Mouse (Mus musculus) liver, postnatal 0 days (tissue): ENCODE measurements at regions not wholly inside any gene's neighbourhood (a gene's known extent, or its start where the extent isn't known, plus 50 kb on each side); places are given as distances from the start of the nearest gene placed in this dataset.

ENCODE experiments used
- ATAC-seq: fragments of 200-750 bp; cut with Nextera tagmentation; 2 replicates; pipeline ENCODE4 v1.8.0; 2017; ENCODE audit warnings: mild to moderate bottlenecking, moderate library complexity
- DNase-seq: peaks from one replicate; pipeline ENCODE4 v3.0.0-alpha.2; 2016
- H3K27ac ChIP-seq: fragments of 300-500 bp; sonication (generic); 2 replicates; pipeline ENCODE4 v1.5.1; 2014; ENCODE audit warnings: antibody characterized with exemption, moderate library complexity, mild to moderate bottlenecking, low read depth
- H3K27me3 ChIP-seq: fragments of 300-500 bp; sonication (generic); 2 replicates; pipeline ENCODE4 v1.6.1; 2014; ENCODE audit warnings: low read length, control low read depth, mixed read lengths; ENCODE audit not compliant: insufficient read depth
- H3K36me3 ChIP-seq: fragments of 300-500 bp; sonication (generic); replicated peaks from 2 replicates; pipeline ENCODE4 v1.6.1; 2014; ENCODE audit warnings: mild to moderate bottlenecking, control low read depth, low read length, moderate library complexity, mixed read lengths; ENCODE audit not compliant: insufficient read depth
- H3K4me1 ChIP-seq: fragments of 300-500 bp; sonication (generic); 2 replicates; pipeline ENCODE4 v1.6.1; 2014; ENCODE audit warnings: antibody characterized with exemption, mild to moderate bottlenecking, control low read depth; ENCODE audit not compliant: insufficient read depth
- H3K4me2 ChIP-seq: fragments of 300-500 bp; sonication (generic); 2 replicates; pipeline ENCODE4 v1.6.1; 2014; ENCODE audit warnings: low read depth, mild to moderate bottlenecking, low read length, moderate library complexity, mixed read lengths
- H3K4me3 ChIP-seq: fragments of 300-500 bp; sonication (generic); 2 replicates; pipeline ENCODE4 v1.5.1; 2014; ENCODE audit warnings: low read depth, low read length
- H3K9ac ChIP-seq: fragments of 300-500 bp; sonication (generic); replicated peaks from 2 replicates; pipeline ENCODE4 v1.6.1; 2014; ENCODE audit warnings: mild to moderate bottlenecking, moderate library complexity
- H3K9me3 ChIP-seq: fragments of 300-500 bp; sonication (generic); 2 replicates; pipeline ENCODE4 v1.6.1; 2016; ENCODE audit warnings: mild to moderate bottlenecking, control low read depth, low read length, mixed read lengths
- CTCF ChIP-seq: sonication (generic); IDR thresholded peaks from 2 replicates; pipeline ENCODE4 v1.5.1; 2016; ENCODE audit warnings: antibody characterized with exemption, low read depth
- EP300 ChIP-seq: IDR thresholded peaks from 2 replicates; pipeline ENCODE4 v1.6.1; 2016; ENCODE audit warnings: antibody characterized with exemption, low read depth, mild to moderate bottlenecking
- WGBS: fragments of 180-500 bp; shearing (Covaris S2); extraction: QIAGEN DNeasy Blood & Tissue Kit; methylation state at CpG from one replicate; pipeline ENCODE4 v1.1.7; 2014; ENCODE audit not compliant: insufficient replicate concordance; 5-methylcytosine and 5-hydroxymethylcytosine counted together

DNA sequence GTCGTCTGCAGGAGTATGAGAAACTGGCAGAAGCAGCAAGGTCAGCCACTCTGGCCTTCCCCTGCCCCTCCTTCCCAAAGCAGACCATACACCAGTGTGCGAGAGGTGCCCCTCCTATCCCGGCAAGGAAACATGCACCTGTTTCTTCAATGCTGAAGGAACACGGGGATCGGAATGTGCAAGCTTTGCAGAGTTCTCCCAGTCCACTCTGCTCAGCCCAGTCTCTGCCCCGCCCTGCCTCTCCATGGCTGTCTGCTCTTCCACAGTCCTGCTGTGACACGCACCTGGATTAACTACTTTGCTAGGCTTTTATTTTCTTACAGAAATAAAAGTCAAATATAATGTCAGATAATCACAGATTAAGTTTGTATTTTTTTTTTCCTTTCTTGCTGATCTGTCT lies 136.7 kb downstream of the Trim29 start:
- no peak for ATAC-seq
- no peak overlapping the region for H3K4me2 ChIP-seq
- H3K4me1 ChIP-seq = no peaks in the 10 kb centered on the region
- H3K27ac ChIP-seq = no peak overlapping the region
- H3K27me3 ChIP-seq = peaks cover 2% of the 10 kb centered on the region; the same call in 1 of the 2 replicates
- H3K36me3 ChIP-seq = no peaks in the 10 kb centered on the region
- H3K9ac ChIP-seq = no peak overlapping the region
- TF ChIP-seq EP300 (no peak), CTCF (no peak)
- H3K9me3 ChIP-seq = no peaks in the 10 kb centered on the region
- WGBS = 70% methylated on average over 7 of the region's 7 CpGs
- H3K4me3 ChIP-seq = no peak overlapping the region
- DNase-seq = no peak

DNA sequence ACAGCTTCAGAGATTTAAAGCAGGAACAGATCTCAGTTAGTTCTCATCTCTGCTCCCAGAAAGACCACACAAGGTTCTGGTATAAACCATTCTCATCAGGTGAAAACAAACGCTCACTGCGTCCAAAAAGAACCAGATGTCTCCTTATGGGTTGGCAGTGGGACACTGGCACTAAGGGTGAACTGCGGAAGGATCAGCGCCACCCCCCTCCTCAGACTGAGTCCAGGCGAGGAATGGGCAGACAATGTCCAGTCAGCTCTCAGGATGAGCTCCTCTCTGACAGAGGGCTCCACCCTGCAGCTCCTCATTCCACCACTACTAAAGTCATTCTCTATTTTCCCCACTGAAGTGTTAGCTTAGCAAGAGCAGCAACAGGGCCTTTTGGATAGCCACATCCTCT lies 138.3 kb downstream of the Trim29 start:
- Histone ChIP-seq H3K36me3 (no peaks in the 10 kb centered on the region), H3K27me3 (peaks cover 3% of the 10 kb centered on the region; the same call in 1 of the 2 replicates), H3K4me3 (no peak overlapping the region), H3K4me1 (no peaks in the 10 kb centered on the region), H3K9ac (no peak overlapping the region), H3K4me2 (no peak overlapping the region), H3K27ac (no peak overlapping the region), H3K9me3 (no peaks in the 10 kb centered on the region)
- TF ChIP-seq EP300 (no peak), CTCF (no peak)
- WGBS = 78% methylated on average over 5 of the region's 5 CpGs
- no peak for DNase-seq
- no peak for ATAC-seq

DNA sequence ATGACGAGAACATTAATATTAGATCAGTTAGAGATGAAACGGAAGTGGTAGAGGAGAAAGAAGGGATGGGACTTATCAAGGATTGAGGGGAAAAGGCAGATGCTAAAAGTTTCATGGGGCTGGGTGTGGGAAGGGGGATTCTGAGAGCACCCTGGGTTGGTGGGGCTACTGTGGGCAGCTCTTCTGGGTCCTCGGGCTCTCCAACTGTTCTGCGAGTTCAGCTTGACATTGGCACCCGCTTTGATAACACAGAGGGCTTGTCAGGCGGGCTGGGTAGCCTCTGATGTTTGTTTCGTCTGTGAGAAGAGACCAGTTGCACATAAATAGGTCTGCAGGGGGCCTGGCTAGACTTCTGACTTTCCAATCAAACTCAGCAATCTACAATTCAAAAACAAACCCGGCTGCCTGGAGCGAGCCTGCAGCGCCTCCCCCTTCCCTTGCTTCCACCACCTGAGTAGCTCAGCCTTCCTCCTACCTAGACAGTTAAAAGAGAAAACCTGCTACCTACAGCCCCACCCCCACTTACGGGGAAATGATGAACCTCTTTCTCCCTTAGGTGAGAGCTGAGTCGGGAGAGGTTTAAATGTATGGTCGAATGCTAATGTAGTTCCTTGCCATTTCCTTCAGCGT lies 143.4 kb downstream of the Trim29 start:
- Histone ChIP-seq H3K27me3 (peaks cover 6% of the 10 kb centered on the region; the same call in 1 of the 2 replicates), H3K27ac (no peak overlapping the region), H3K9ac (no peak overlapping the region), H3K9me3 (no peaks in the 10 kb centered on the region), H3K36me3 (no peaks in the 10 kb centered on the region), H3K4me1 (no peaks in the 10 kb centered on the region), H3K4me2 (0 out of 2 replicates have a peak overlapping the region, but pooled peaks have one; percentile 19), H3K4me3 (no peak overlapping the region)
- TF ChIP-seq CTCF (no peak), EP300 (no peak)
- DNase-seq (no peak), ATAC-seq (no peak)
- WGBS = 7% methylated on average over 14 of the region's 14 CpGs

DNA sequence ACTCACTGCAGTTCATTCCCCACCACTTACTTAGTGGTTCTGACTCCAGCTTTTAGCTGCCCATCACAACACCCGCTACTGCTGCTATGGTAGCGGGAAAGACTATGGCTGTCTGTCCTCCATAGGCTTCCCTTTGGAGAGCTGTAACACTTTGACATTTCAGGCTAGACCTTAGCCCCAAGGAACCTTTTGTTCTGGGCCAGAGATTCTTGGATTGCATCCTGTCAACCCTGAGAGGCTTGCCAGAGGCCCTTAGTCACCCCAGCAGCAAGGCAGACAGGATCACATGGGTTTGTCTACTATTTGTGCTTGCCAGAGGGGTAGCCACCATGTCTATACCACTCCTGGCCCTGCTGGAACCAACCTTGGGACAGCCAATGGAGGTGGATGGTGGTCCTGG lies 147.1 kb downstream of the Trim29 start:
- H3K4me1 ChIP-seq = no peaks in the 10 kb centered on the region
- H3K36me3 ChIP-seq = no peaks in the 10 kb centered on the region
- H3K4me2 ChIP-seq = no peak overlapping the region
- no peak overlapping the region for H3K27ac ChIP-seq
- ATAC-seq (no peak), DNase-seq (no peak)
- no peak for TF ChIP-seq EP300
- WGBS = 83% methylated on average over 2 of the region's 2 CpGs
- no peaks in the 10 kb centered on the region for H3K9me3 ChIP-seq
- 0 out of 2 replicates have a peak, but pooled peaks cover 3% of the 10 kb centered on the region for H3K27me3 ChIP-seq
- no peak overlapping the region for H3K9ac ChIP-seq
- H3K4me3 ChIP-seq = no peak overlapping the region

DNA sequence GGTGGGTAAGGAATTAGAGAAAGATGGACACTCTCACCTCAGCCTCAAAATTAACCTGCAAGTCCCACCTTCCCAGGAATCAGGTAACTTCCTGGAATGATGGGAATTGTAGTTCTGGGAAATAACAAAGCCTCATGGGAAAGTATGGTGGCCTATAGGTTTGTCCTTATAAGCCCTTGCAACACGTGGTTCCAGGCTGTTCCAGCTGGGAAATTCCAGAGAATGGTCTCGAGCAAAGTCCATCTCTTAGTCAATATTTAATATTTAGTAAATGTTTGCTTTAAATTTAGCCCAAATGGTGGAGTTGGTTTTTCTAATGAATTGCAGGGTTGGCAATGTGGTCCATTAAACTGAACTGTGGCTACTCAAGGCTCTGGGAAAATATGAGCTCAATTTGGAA lies 150.5 kb downstream of the Trim29 start:
- DNase-seq (no peak), ATAC-seq (peak; percentile 76)
- Histone ChIP-seq H3K4me3 (no peak overlapping the region), H3K4me2 (no peak overlapping the region), H3K9me3 (no peaks in the 10 kb centered on the region), H3K4me1 (peaks cover 8% of the 10 kb centered on the region; the same call in 1 of the 2 replicates), H3K27ac (0 out of 2 replicates have a peak overlapping the region, but pooled peaks have one; percentile 3), H3K9ac (no peak overlapping the region), H3K36me3 (no peaks in the 10 kb centered on the region), H3K27me3 (no peaks in the 10 kb centered on the region)
- TF ChIP-seq EP300 (0 out of 2 replicates have a peak, but pooled peaks have one; percentile 20), CTCF (no peak)
- 30% methylated on average over 2 of the region's 2 CpGs for WGBS

DNA sequence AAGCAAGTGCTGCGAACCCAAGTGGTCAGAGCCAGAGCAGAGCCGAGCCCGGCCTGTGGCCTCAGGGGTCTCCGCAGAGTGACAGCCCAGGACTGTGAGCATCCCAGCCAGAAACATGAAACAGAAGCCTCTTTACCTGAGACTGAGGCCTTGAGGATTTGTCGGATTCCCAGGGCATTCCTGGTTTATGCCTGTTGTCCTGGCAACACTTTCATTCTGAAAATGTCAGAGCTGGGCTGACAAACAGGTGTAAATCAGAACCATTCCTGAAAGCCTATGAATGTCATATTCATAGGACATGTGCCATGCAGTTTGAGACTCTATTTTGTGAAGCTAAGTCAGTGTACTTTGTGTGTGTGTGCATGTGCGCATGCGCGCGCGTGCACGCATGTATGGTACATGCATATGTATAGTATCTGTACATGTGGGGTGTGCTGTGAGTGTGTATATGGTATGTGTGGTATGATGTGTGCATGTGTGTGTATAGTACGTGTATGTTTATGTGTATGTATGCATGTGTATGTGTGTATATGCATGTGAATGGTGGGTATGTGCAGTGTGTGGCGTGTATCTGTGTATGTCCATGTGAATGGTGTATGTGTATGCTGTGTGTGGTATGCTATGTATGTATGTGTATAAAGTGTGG lies 152.9 kb downstream of the Trim29 start:
- no peak for ATAC-seq
- H3K4me3 ChIP-seq = no peak overlapping the region
- no peak overlapping the region for H3K9ac ChIP-seq
- WGBS = 83% methylated on average over 13 of the region's 13 CpGs
- H3K27ac ChIP-seq = no peak overlapping the region
- peaks cover 10% of the 10 kb centered on the region; the same call in 1 of the 2 replicates for H3K4me1 ChIP-seq
- no peaks in the 10 kb centered on the region for H3K27me3 ChIP-seq
- DNase-seq = no peak
- no peaks in the 10 kb centered on the region for H3K36me3 ChIP-seq
- TF ChIP-seq CTCF (no peak), EP300 (no peak)
- no peak overlapping the region for H3K4me2 ChIP-seq
- H3K9me3 ChIP-seq = no peaks in the 10 kb centered on the region
